Mouse (Mus musculus) erythroblast, embryonic 14.5 days (primary cell): ENCODE data around the gene Ccdc61.

Experiments
- GATA1 ChIP-seq: IDR thresholded peaks from 2 replicates; pipeline ENCODE4 v1.6.1; 2012; ENCODE audit warnings: low read length, inconsistent platforms, mixed read lengths
- TAL1 ChIP-seq: IDR thresholded peaks from 3 replicates; pipeline ENCODE4 v1.6.1; 2012; ENCODE audit warnings: low read length, inconsistent platforms, mixed read lengths

DNA sequence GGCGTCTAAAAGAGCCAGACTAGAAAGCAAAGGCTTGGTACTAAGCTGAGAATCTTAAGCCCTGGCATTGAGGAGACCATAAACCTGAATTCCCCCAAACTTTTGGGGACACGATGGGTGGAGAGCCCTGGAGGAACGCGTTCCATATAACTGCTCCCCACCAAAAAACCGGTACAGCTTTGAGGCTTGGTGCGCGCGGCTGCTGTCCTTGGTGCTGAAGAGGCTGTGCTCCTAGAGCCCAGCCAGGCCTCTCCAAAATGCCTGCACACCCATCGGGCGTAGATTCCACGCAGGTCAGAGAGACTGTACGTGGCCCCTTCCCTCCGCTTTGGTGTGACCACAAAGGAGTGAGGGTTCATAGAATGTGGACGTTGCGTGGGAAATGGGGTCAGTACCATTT lies 41.2 kb upstream of the Ccdc61 start:
- TF ChIP-seq GATA1 (no peak), TAL1 (no peak)
